Mouse (Mus musculus) heart, adult 11 months (tissue): ENCODE measurements around the gene Fmn2.

Experiments
- DNase-seq: peaks from one replicate; pipeline ENCODE4 v3.0.0; 2022

The Fmn2 gene

GRCm38 (mm10) chr1:174836861-174837260, 335.2 kb downstream of the Fmn2 start:
- peak; percentile 71 for DNase-seq

GRCm38 (mm10) chr1:174844786-174845185, 343.2 kb downstream of the Fmn2 start:
- no peak for DNase-seq

- DNase-seq = no peak
These were observed 354.6 kb downstream of the Fmn2 start for GRCm38 (mm10) chr1:174856188-174856587.

GRCm38 (mm10) chr1:174860407-174861118, 358.9 kb downstream of the Fmn2 start:
- no peak for DNase-seq
